Mouse (Mus musculus) midbrain, embryonic 11.5 days (tissue): Measurements from ENCODE around the gene Tekt5. TPM values are rescaled to one million over a fixed set of nuclear protein-coding genes. Genes with fewer than 3 reads are reported as not detected.

Experiments used
- ATAC-seq: fragments of 200-750 bp; cut with Nextera tagmentation; 2 replicates; pipeline ENCODE4 v1.8.0; 2017; ENCODE audit warnings: moderate TSS enrichment, moderate library complexity; ENCODE audit not compliant: low FRiP score
- DNase-seq: peaks from one replicate; pipeline ENCODE4 v3.0.0; 2015; ENCODE audit warnings: low spot score; ENCODE audit errors: missing footprints
- H3K27ac ChIP-seq: fragments of 300-500 bp; sonication (generic); 2 replicates; pipeline ENCODE4 v1.5.1; 2014; ENCODE audit warnings: low read depth, low read length
- H3K27me3 ChIP-seq: fragments of 300-500 bp; sonication (generic); 2 replicates; pipeline ENCODE4 v1.6.1; 2014; ENCODE audit warnings: mild to moderate bottlenecking, low read length, moderate library complexity, mixed read lengths; ENCODE audit not compliant: control insufficient read depth, insufficient read depth
- H3K36me3 ChIP-seq: fragments of 300-500 bp; sonication (generic); 2 replicates; pipeline ENCODE4 v1.6.1; 2014; ENCODE audit warnings: mild to moderate bottlenecking, low read length, moderate library complexity, mixed read lengths; ENCODE audit not compliant: control insufficient read depth, insufficient read depth
- H3K4me1 ChIP-seq: fragments of 300-500 bp; sonication (generic); 2 replicates; pipeline ENCODE4 v1.6.1; 2014; ENCODE audit warnings: low read length; ENCODE audit not compliant: control insufficient read depth, insufficient read depth
- H3K4me2 ChIP-seq: fragments of 300-500 bp; sonication (generic); 2 replicates; pipeline ENCODE4 v1.6.1; 2014; ENCODE audit warnings: mild to moderate bottlenecking, moderate library complexity
- H3K4me3 ChIP-seq: fragments of 300-500 bp; sonication (generic); 2 replicates; pipeline ENCODE4 v1.5.1; 2014; ENCODE audit warnings: low read depth, low read length
- H3K9ac ChIP-seq: fragments of 300-500 bp; sonication (generic); 2 replicates; pipeline ENCODE4 v1.6.1; 2014; ENCODE audit warnings: low read length
- H3K9me3 ChIP-seq: fragments of 300-500 bp; sonication (generic); 2 replicates; pipeline ENCODE4 v1.6.1; 2016; ENCODE audit warnings: low read length; ENCODE audit not compliant: control insufficient read depth
- WGBS: fragments of 180-500 bp; shearing (Covaris S2); extraction: QIAGEN DNeasy Blood & Tissue Kit; methylation state at CpG from one replicate; pipeline ENCODE4 v1.1.7; 2014; 5-methylcytosine and 5-hydroxymethylcytosine counted together
- polyA plus RNA-seq: library from polyadenylated mRNA; unstranded; fragments of >200 nt; fragmentation: Nextera tagmentation; extraction: Ambion mirVana; gene quantifications from 2 replicates; pipeline ENCODE4 v1.2.1, GENCODE M21; 2014

Tekt5 gene
- polyA plus RNA-seq, 1 experiment from 2014 or later, result 0.16 TPM

GRCm38 (mm10) chr16:10388634-10389365 is 6.5 kb downstream of the Tekt5 start:
- no peaks in the 10 kb centered on the region for H3K27me3 ChIP-seq
- no peaks in the 10 kb centered on the region for H3K4me1 ChIP-seq
- H3K36me3 ChIP-seq, result no peaks in the 10 kb centered on the region
- no peak overlapping the region for H3K27ac ChIP-seq
- H3K9ac ChIP-seq, result no peak overlapping the region
- no peaks in the 10 kb centered on the region for H3K9me3 ChIP-seq
- ATAC-seq (no peak), DNase-seq (peak; percentile 53)
- 86% methylated on average over 6 of the region's 6 CpGs for WGBS
- no peak overlapping the region for H3K4me2 ChIP-seq
- no peak overlapping the region for H3K4me3 ChIP-seq

GRCm38 (mm10) chr16:10385261-10385660 is 10.0 kb downstream of the Tekt5 start:
- H3K36me3 ChIP-seq, result no peaks in the 10 kb centered on the region
- H3K27ac ChIP-seq, result no peak overlapping the region
- H3K27me3 ChIP-seq, result no peaks in the 10 kb centered on the region
- H3K4me1 ChIP-seq, result no peaks in the 10 kb centered on the region
- no peak overlapping the region for H3K4me2 ChIP-seq
- no peak overlapping the region for H3K9ac ChIP-seq
- no peak overlapping the region for H3K4me3 ChIP-seq
- DNase-seq (no peak), ATAC-seq (no peak)
- H3K9me3 ChIP-seq, result no peaks in the 10 kb centered on the region
- 82% methylated on average over 12 of the region's 12 CpGs for WGBS

GRCm38 (mm10) chr16:10384544-10384943 is 10.7 kb downstream of the Tekt5 start:
- no peaks in the 10 kb centered on the region for H3K36me3 ChIP-seq
- H3K4me2 ChIP-seq, result no peak overlapping the region
- no peaks in the 10 kb centered on the region for H3K4me1 ChIP-seq
- WGBS, result 56% methylated on average over 3 of the region's 3 CpGs
- no peak overlapping the region for H3K27ac ChIP-seq
- no peaks in the 10 kb centered on the region for H3K27me3 ChIP-seq
- ATAC-seq (no peak), DNase-seq (no peak)
- H3K9me3 ChIP-seq, result no peaks in the 10 kb centered on the region
- no peak overlapping the region for H3K4me3 ChIP-seq
- H3K9ac ChIP-seq, result no peak overlapping the region

- no peak for ATAC-seq
- H3K9me3 ChIP-seq, result no peaks in the 10 kb centered on the region
- no peaks in the 10 kb centered on the region for H3K27me3 ChIP-seq
- H3K9ac ChIP-seq, result no peak overlapping the region
- H3K4me1 ChIP-seq, result no peaks in the 10 kb centered on the region
- no peak overlapping the region for H3K4me3 ChIP-seq
- H3K27ac ChIP-seq, result no peak overlapping the region
- no peak for DNase-seq
- no peaks in the 10 kb centered on the region for H3K36me3 ChIP-seq
- 38% methylated on average over 8 of the region's 8 CpGs for WGBS
- no peak overlapping the region for H3K4me2 ChIP-seq
Observed at GRCm38 (mm10) chr16:10384060-10384497, 11.2 kb downstream of the Tekt5 start.

GRCm38 (mm10) chr16:10379531-10379930 is 15.8 kb downstream of the Tekt5 start:
- DNase-seq, result no peak
- peaks cover 2% of the 10 kb centered on the region; the same call in 1 of the 2 replicates for H3K4me1 ChIP-seq
- H3K4me2 ChIP-seq, result no peak overlapping the region
- WGBS, result 78% methylated on average over 2 of the region's 2 CpGs
- no peaks in the 10 kb centered on the region for H3K9me3 ChIP-seq
- no peak overlapping the region for H3K4me3 ChIP-seq
- H3K27ac ChIP-seq, result no peak overlapping the region
- no peaks in the 10 kb centered on the region for H3K27me3 ChIP-seq
- H3K36me3 ChIP-seq, result no peaks in the 10 kb centered on the region
- no peak overlapping the region for H3K9ac ChIP-seq
- no peak for ATAC-seq

- Histone ChIP-seq H3K9ac (no peak overlapping the region), H3K4me1 (peaks cover 5% of the 10 kb centered on the region; the same call in 1 of the 2 replicates), H3K27me3 (no peaks in the 10 kb centered on the region), H3K36me3 (no peaks in the 10 kb centered on the region), H3K9me3 (no peaks in the 10 kb centered on the region), H3K27ac (no peak overlapping the region), H3K4me2 (no peak overlapping the region), H3K4me3 (no peak overlapping the region)
- no peak for ATAC-seq
- 85% methylated on average over 1 of the region's 1 CpGs for WGBS
- DNase-seq, result no peak
Observed at GRCm38 (mm10) chr16:10377286-10377685, 18.0 kb downstream of the Tekt5 start.

- Histone ChIP-seq H3K27ac (no peak overlapping the region), H3K4me2 (peak overlapping the region; percentile 41), H3K9ac (peak overlapping the region; percentile 51), H3K9me3 (no peaks in the 10 kb centered on the region), H3K4me3 (peak overlapping the region; percentile 14; the same call in 1 of the 2 replicates), H3K27me3 (no peaks in the 10 kb centered on the region), H3K36me3 (no peaks in the 10 kb centered on the region), H3K4me1 (peaks cover 8% of the 10 kb centered on the region; the same call in 1 of the 2 replicates)
- DNase-seq (peak; percentile 88), ATAC-seq (peak; percentile 85)
- 23% methylated on average over 13 of the region's 13 CpGs for WGBS
Observed at GRCm38 (mm10) chr16:10374254-10375011, 20.9 kb downstream of the Tekt5 start.

GRCm38 (mm10) chr16:10372372-10372771 is 22.9 kb downstream of the Tekt5 start:
- Histone ChIP-seq H3K27ac (no peak overlapping the region), H3K27me3 (no peaks in the 10 kb centered on the region), H3K9ac (no peak overlapping the region), H3K4me3 (no peak overlapping the region), H3K4me1 (peaks cover 9% of the 10 kb centered on the region; the same call in 1 of the 2 replicates), H3K36me3 (no peaks in the 10 kb centered on the region), H3K4me2 (no peak overlapping the region), H3K9me3 (no peaks in the 10 kb centered on the region)
- DNase-seq (no peak), ATAC-seq (no peak)
- WGBS, result 84% methylated on average over 4 of the region's 4 CpGs

- no peak for ATAC-seq
- Histone ChIP-seq H3K4me1 (peaks cover 9% of the 10 kb centered on the region; the same call in 1 of the 2 replicates), H3K27me3 (no peaks in the 10 kb centered on the region), H3K4me3 (no peak overlapping the region), H3K9ac (no peak overlapping the region), H3K36me3 (no peaks in the 10 kb centered on the region), H3K9me3 (no peaks in the 10 kb centered on the region), H3K27ac (no peak overlapping the region), H3K4me2 (no peak overlapping the region)
- DNase-seq, result no peak
- WGBS, result 81% methylated on average over 1 of the region's 1 CpGs
Observed at GRCm38 (mm10) chr16:10369996-10370395, 25.3 kb downstream of the Tekt5 start.
